Mouse (Mus musculus): ENCODE measurements around the gene Rxfp3.

- TF ChIP-seq GATA1 (IDR thresholded peaks at IDR 0.05; ENCODE audit: borderline replicate concordance, low read length) (no peak), FLI1 (IDR thresholded peaks at IDR 0.05; ENCODE audit: low read length) (no peak)
Observed at GRCm38 (mm10) chr15:11054440-11055080, 16.8 kb upstream of the Rxfp3 start.

Measured in megakaryocyte, embryonic 14.5 days (primary cell).